In the genomic region with DNA sequence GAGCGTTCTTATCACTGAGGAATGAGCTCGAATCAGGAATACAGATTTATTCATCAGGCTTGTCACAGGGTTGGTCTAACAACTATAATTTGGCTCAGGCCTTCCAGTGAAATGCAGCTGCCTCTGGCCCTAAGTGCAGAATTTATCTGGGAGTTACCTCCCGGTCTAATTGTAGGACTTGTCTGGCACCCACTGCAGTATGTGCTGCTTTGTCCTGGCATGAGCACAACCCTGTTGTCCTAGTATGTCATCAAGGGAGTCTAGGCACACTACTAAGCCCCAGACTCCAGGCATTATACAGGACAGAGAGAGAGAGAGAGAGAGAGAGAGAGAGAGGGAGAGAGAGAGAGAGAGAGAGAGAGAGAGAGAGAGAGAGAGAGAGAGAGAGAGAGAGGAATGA, we compare ENCODE assay signal across 19 mouse cellular contexts. TPM values are rescaled to one million over a fixed set of nuclear protein-coding genes. Genes with fewer than 3 reads are reported as not detected.
"Had no signal": no experiment of that assay in that cellular context is flagged by ENCODE, and none has a peak within 500 bp of the region (broad histone marks: within the 10 kb centered on the region; RNA-seq: fewer than 3 reads in every experiment).

No protein-coding gene starts in this region.

- H3K9me3 ChIP-seq: neural tube, embryonic 13.5 days; neural tube, embryonic 15.5 days; stomach, embryonic 15.5 days had no signal

- H3K27me3 ChIP-seq: neural tube, embryonic 13.5 days; neural tube, embryonic 15.5 days; stomach, embryonic 15.5 days had no signal

- H3K9ac ChIP-seq: neural tube, embryonic 13.5 days; neural tube, embryonic 15.5 days; stomach, embryonic 15.5 days had no signal

- H3K4me3 ChIP-seq: neural tube, embryonic 13.5 days; neural tube, embryonic 15.5 days; stomach, embryonic 15.5 days had no signal

- H3K27ac ChIP-seq: neural tube, embryonic 13.5 days; neural tube, embryonic 15.5 days; stomach, embryonic 15.5 days; stomach, postnatal 0 days had no signal

- H3K4me2 ChIP-seq: neural tube, embryonic 13.5 days; neural tube, embryonic 15.5 days; stomach, embryonic 15.5 days had no signal

- H3K4me1 ChIP-seq: neural tube, embryonic 13.5 days; neural tube, embryonic 15.5 days; stomach, embryonic 15.5 days had no signal

- DNase-seq: retina, postnatal 1 day; right cerebral cortex, adult 18-20 months; right cerebral cortex, postnatal 14 days; right cerebral cortex, postnatal 25 days; right cerebral cortex, postnatal 4 days; spleen, adult 18-20 months; thymus, adult 18-20 months; thymus, adult 2 months; thymus, postnatal 14 days; thymus, postnatal 25 days; thymus, postnatal 36 days; thymus, postnatal 4 days had no signal

- H3K36me3 ChIP-seq: neural tube, embryonic 13.5 days; neural tube, embryonic 15.5 days; stomach, embryonic 15.5 days had no signal

RNA-seq across cellular contexts. Expression of gene Smco3, which starts 2.1 kb away (rescaled TPM):
- polyA plus RNA-seq: small intestine, adult 2 months; spleen, adult 2 months had no signal

RNA-seq across cellular contexts. Expression of gene Art4, which starts 20.2 kb away (rescaled TPM):
- polyA plus RNA-seq: neural tube, embryonic 14.5 days had no signal
